Mouse (Mus musculus): Measurements from ENCODE around the gene Mov10l1. TPM values are rescaled to one million over a fixed set of nuclear protein-coding genes. Genes with fewer than 3 reads are reported as not detected.

The Mov10l1 gene
- polyA plus RNA-seq, 1 experiment from 2014 or later, result not detected

GRCm38 (mm10) chr15:89044381-89044780 lies 61.7 kb downstream of the Mov10l1 start:
- H3K4me2 ChIP-seq (ENCODE audit: low read length), result no peak overlapping the region
- H3K27ac ChIP-seq (ENCODE audit: low read depth), result no peak overlapping the region
- H3K36me3 ChIP-seq (ENCODE audit: control insufficient read depth, insufficient read depth, low read length), result no peaks in the 10 kb centered on the region
- no peak overlapping the region for H3K4me3 ChIP-seq (ENCODE audit: low read depth, low read length)
- H3K27me3 ChIP-seq (replicated peaks; ENCODE audit: control insufficient read depth, insufficient read depth, low read length), result no peaks in the 10 kb centered on the region
- DNase-seq (ENCODE audit: low spot score), result no peak
- 0 out of 2 replicates have a peak, but pooled peaks cover 9% of the 10 kb centered on the region for H3K9me3 ChIP-seq (ENCODE audit: control insufficient read depth, low read length)
- no peak overlapping the region for H3K9ac ChIP-seq (ENCODE audit: low read length)
- 75% methylated on average over 5 of the region's 5 CpGs for WGBS
- H3K4me1 ChIP-seq (replicated peaks; ENCODE audit: control insufficient read depth, insufficient read depth, low read length), result no peaks in the 10 kb centered on the region
- no peak for ATAC-seq (replicated peaks; ENCODE audit: low FRiP score, low TSS enrichment, low read depth)

GRCm38 (mm10) chr15:89046356-89046755 lies 63.6 kb downstream of the Mov10l1 start:
- Histone ChIP-seq H3K4me2 (ENCODE audit: low read length) (no peak overlapping the region), H3K4me3 (ENCODE audit: low read depth, low read length) (no peak overlapping the region), H3K27ac (ENCODE audit: low read depth) (no peak overlapping the region), H3K27me3 (replicated peaks; ENCODE audit: control insufficient read depth, insufficient read depth, low read length) (no peaks in the 10 kb centered on the region), H3K36me3 (ENCODE audit: control insufficient read depth, insufficient read depth, low read length) (no peaks in the 10 kb centered on the region), H3K9me3 (ENCODE audit: control insufficient read depth, low read length) (0 out of 2 replicates have a peak, but pooled peaks cover 9% of the 10 kb centered on the region), H3K4me1 (replicated peaks; ENCODE audit: control insufficient read depth, insufficient read depth, low read length) (no peaks in the 10 kb centered on the region), H3K9ac (ENCODE audit: low read length) (no peak overlapping the region)
- WGBS, result 75% methylated on average over 4 of the region's 4 CpGs
- DNase-seq (ENCODE audit: low spot score), result no peak
- ATAC-seq (replicated peaks; ENCODE audit: low FRiP score, low TSS enrichment, low read depth), result no peak

- H3K27me3 ChIP-seq (replicated peaks; ENCODE audit: control insufficient read depth, insufficient read depth, low read length), result peaks cover 24% of the 10 kb centered on the region
- no peak overlapping the region for H3K27ac ChIP-seq (ENCODE audit: low read depth)
- H3K36me3 ChIP-seq (ENCODE audit: control insufficient read depth, insufficient read depth, low read length), result no peaks in the 10 kb centered on the region
- no peak for DNase-seq (ENCODE audit: low spot score)
- no peak overlapping the region for H3K4me2 ChIP-seq (ENCODE audit: low read length)
- H3K4me3 ChIP-seq (ENCODE audit: low read depth, low read length), result no peak overlapping the region
- no peaks in the 10 kb centered on the region for H3K9me3 ChIP-seq (ENCODE audit: control insufficient read depth, low read length)
- H3K4me1 ChIP-seq (replicated peaks; ENCODE audit: control insufficient read depth, insufficient read depth, low read length), result 0 out of 2 replicates have a peak, but pooled peaks cover 3% of the 10 kb centered on the region
- WGBS, result 91% methylated on average over 7 of the region's 7 CpGs
- no peak overlapping the region for H3K9ac ChIP-seq (ENCODE audit: low read length)
- no peak for ATAC-seq (replicated peaks; ENCODE audit: low FRiP score, low TSS enrichment, low read depth)
Measured at GRCm38 (mm10) chr15:89054666-89055065, 72.0 kb downstream of the Mov10l1 start.

GRCm38 (mm10) chr15:89058736-89059135 lies 76.0 kb downstream of the Mov10l1 start:
- Histone ChIP-seq H3K36me3 (ENCODE audit: control insufficient read depth, insufficient read depth, low read length) (no peaks in the 10 kb centered on the region), H3K9me3 (ENCODE audit: control insufficient read depth, low read length) (no peaks in the 10 kb centered on the region), H3K27me3 (replicated peaks; ENCODE audit: control insufficient read depth, insufficient read depth, low read length) (peaks cover 44% of the 10 kb centered on the region), H3K4me2 (ENCODE audit: low read length) (no peak overlapping the region), H3K9ac (ENCODE audit: low read length) (no peak overlapping the region), H3K27ac (ENCODE audit: low read depth) (no peak overlapping the region), H3K4me1 (replicated peaks; ENCODE audit: control insufficient read depth, insufficient read depth, low read length) (peaks cover 3% of the 10 kb centered on the region; the same call in 1 of the 2 replicates), H3K4me3 (ENCODE audit: low read depth, low read length) (peak overlapping the region; percentile 49)
- no peak for DNase-seq (ENCODE audit: low spot score)
- WGBS, result 30% methylated on average over 6 of the region's 6 CpGs
- ATAC-seq (replicated peaks; ENCODE audit: low FRiP score, low TSS enrichment, low read depth), result no peak

- ATAC-seq (replicated peaks; ENCODE audit: low FRiP score, low TSS enrichment, low read depth) (no peak; the same call in 1 of the 2 replicates), DNase-seq (ENCODE audit: low spot score) (peak; percentile 68)
- Histone ChIP-seq H3K9ac (ENCODE audit: low read length) (peak within 1 kb of the TSS; percentile 50), H3K4me3 (ENCODE audit: low read depth, low read length) (peak within 1 kb of the TSS; percentile 49), H3K27me3 (replicated peaks; ENCODE audit: control insufficient read depth, insufficient read depth, low read length) (peaks cover 44% of the 10 kb centered on the region), H3K9me3 (ENCODE audit: control insufficient read depth, low read length) (no peaks in the 10 kb centered on the region), H3K27ac (ENCODE audit: low read depth) (no peak within 1 kb of the TSS), H3K4me2 (ENCODE audit: low read length) (peak within 1 kb of the TSS; percentile 97), H3K36me3 (ENCODE audit: control insufficient read depth, insufficient read depth, low read length) (no peaks in the 10 kb centered on the region), H3K4me1 (replicated peaks; ENCODE audit: control insufficient read depth, insufficient read depth, low read length) (peaks cover 3% of the 10 kb centered on the region; the same call in 1 of the 2 replicates)
- WGBS, result 2% methylated on average over 47 of the region's 57 CpGs
Measured at GRCm38 (mm10) chr15:89059161-89059931, 76.6 kb downstream of the Mov10l1 start, which contains the start of gene Panx2. Gene Panx2 (plus strand): TSS chr15:89059734.

GRCm38 (mm10) chr15:89060032-89060681 lies 77.4 kb downstream of the Mov10l1 start:
- WGBS, result 2% methylated on average over 35 of the region's 48 CpGs

GRCm38 (mm10) chr15:89060811-89061460 lies 78.2 kb downstream of the Mov10l1 start:
- WGBS, result 88% methylated on average over 12 of the region's 12 CpGs

More at GRCm38 (mm10) chr15:89060032-89060681, 77.4 kb downstream of the Mov10l1 start:
- H3K27me3 ChIP-seq (replicated peaks; ENCODE audit: control insufficient read depth, insufficient read depth, low read length), result peaks cover 44% of the 10 kb centered on the region
- H3K4me2 ChIP-seq (ENCODE audit: low read length), result peak overlapping the region; percentile 97
- no peak overlapping the region for H3K27ac ChIP-seq (ENCODE audit: low read depth)
- H3K9ac ChIP-seq (ENCODE audit: low read length), result peak overlapping the region; percentile 50
- no peaks in the 10 kb centered on the region for H3K36me3 ChIP-seq (ENCODE audit: control insufficient read depth, insufficient read depth, low read length)
- DNase-seq (ENCODE audit: low spot score), result peak; percentile 65
- H3K9me3 ChIP-seq (ENCODE audit: control insufficient read depth, low read length), result no peaks in the 10 kb centered on the region
- ATAC-seq (replicated peaks; ENCODE audit: low FRiP score, low TSS enrichment, low read depth), result peak; percentile 61
- H3K4me3 ChIP-seq (ENCODE audit: low read depth, low read length), result peak overlapping the region; percentile 49
- H3K4me1 ChIP-seq (replicated peaks; ENCODE audit: control insufficient read depth, insufficient read depth, low read length), result peaks cover 3% of the 10 kb centered on the region; the same call in 1 of the 2 replicates

GRCm38 (mm10) chr15:89061761-89062517 lies 79.2 kb downstream of the Mov10l1 start:
- Histone ChIP-seq H3K27ac (ENCODE audit: low read depth) (no peak overlapping the region), H3K9ac (ENCODE audit: low read length) (no peak overlapping the region), H3K27me3 (replicated peaks; ENCODE audit: control insufficient read depth, insufficient read depth, low read length) (peaks cover 51% of the 10 kb centered on the region), H3K4me2 (ENCODE audit: low read length) (no peak overlapping the region), H3K9me3 (ENCODE audit: control insufficient read depth, low read length) (no peaks in the 10 kb centered on the region), H3K4me3 (ENCODE audit: low read depth, low read length) (no peak overlapping the region), H3K36me3 (ENCODE audit: control insufficient read depth, insufficient read depth, low read length) (no peaks in the 10 kb centered on the region), H3K4me1 (replicated peaks; ENCODE audit: control insufficient read depth, insufficient read depth, low read length) (peaks cover 3% of the 10 kb centered on the region; the same call in 1 of the 2 replicates)
- ATAC-seq (replicated peaks; ENCODE audit: low FRiP score, low TSS enrichment, low read depth) (no peak), DNase-seq (ENCODE audit: low spot score) (no peak)
- WGBS, result 82% methylated on average over 6 of the region's 6 CpGs

More at GRCm38 (mm10) chr15:89060811-89061460, 78.2 kb downstream of the Mov10l1 start:
- no peak overlapping the region for H3K4me3 ChIP-seq (ENCODE audit: low read depth, low read length)
- H3K4me1 ChIP-seq (replicated peaks; ENCODE audit: control insufficient read depth, insufficient read depth, low read length), result peaks cover 3% of the 10 kb centered on the region; the same call in 1 of the 2 replicates
- H3K9ac ChIP-seq (ENCODE audit: low read length), result no peak overlapping the region
- H3K27ac ChIP-seq (ENCODE audit: low read depth), result no peak overlapping the region
- H3K4me2 ChIP-seq (ENCODE audit: low read length), result no peak overlapping the region
- ATAC-seq (replicated peaks; ENCODE audit: low FRiP score, low TSS enrichment, low read depth), result no peak
- H3K9me3 ChIP-seq (ENCODE audit: control insufficient read depth, low read length), result no peaks in the 10 kb centered on the region
- H3K36me3 ChIP-seq (ENCODE audit: control insufficient read depth, insufficient read depth, low read length), result no peaks in the 10 kb centered on the region
- H3K27me3 ChIP-seq (replicated peaks; ENCODE audit: control insufficient read depth, insufficient read depth, low read length), result peaks cover 45% of the 10 kb centered on the region
- DNase-seq (ENCODE audit: low spot score), result no peak

Measured in intestine, embryonic 14.5 days (tissue).